Mouse (Mus musculus): ENCODE results near the gene Ift27.

Ift27 gene

DNA sequence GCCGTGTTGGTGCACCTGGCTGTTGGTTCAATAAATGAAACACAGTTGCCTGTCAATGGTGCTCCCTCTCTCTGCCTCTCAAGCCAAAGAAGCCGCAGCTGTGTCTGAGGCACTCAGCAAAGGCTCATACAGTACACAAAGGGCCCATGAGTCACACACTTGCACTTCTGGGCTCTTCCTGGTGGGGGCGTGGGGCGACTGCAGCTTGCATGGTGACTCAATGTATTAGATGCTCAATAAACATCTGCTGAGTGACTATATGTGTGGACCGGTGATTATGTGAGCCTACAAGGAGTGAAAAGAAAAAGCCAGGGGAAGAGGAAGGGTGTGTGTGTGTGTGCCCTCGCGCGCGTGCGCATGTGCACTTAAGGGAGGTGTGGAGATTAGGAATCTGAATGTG, 2.3 kb downstream of the Ift27 start:
- no peak for DNase-seq

DNA sequence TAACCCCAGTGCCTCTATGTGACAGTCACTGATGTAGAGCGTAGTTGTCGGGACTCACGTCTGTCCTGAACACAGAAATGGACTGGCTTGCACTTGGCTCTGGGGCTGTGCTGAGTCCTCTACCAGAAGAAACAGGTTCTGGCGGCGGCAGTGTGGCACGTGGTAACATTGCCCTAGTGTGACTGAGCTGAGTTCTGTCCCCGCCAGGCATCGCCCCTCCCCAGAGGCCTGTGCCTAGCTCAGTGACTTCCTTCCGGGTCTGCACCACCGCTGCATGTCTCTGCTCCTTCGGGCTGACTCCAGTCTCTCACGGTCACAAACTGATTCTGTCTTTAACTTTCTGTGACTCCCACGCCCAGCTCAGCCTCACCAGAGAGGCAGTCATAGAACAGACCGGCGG, 3.2 kb downstream of the Ift27 start:
- no peak for DNase-seq

DNA sequence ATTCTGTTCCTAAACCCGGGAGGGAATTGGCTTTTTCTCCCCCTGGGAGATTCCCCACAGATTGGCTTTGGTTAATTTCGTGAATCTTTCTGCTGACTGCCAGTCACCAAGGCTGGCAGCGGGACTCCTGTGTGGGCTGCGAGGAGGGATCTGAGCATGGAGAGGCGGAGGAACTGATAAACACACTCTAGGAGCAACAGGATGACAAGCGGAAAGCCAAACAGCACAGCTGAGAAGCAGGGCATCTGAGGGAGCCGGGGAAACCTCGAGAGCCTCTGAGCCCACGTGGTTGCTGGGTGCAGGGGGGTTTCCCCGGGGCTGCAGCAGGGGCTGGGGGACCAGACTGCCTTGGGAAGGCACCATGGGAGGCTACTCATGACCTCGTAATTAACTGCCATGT, 4.3 kb downstream of the Ift27 start:
- no peak for DNase-seq

DNA sequence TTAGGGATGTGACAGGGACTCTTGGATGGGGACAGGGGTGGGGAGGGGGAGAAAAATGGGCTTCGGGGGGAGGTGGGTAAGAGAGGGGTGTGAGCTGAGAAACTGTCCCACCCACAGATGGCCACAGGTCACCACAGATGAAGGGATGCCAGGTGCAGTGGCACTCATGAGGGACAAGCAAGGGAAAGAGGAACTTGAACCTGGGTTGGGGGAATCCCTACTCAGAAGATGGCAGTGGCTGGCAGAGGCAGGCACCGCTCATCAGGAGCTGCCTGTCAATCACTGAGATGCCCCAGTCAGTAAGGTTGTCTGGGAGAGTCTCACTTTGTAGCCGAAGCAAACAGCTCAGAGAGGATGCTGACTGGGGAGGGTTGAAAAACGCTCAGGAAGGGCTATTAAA, 8.6 kb downstream of the Ift27 start:
- peak; percentile 92 for DNase-seq

DNA sequence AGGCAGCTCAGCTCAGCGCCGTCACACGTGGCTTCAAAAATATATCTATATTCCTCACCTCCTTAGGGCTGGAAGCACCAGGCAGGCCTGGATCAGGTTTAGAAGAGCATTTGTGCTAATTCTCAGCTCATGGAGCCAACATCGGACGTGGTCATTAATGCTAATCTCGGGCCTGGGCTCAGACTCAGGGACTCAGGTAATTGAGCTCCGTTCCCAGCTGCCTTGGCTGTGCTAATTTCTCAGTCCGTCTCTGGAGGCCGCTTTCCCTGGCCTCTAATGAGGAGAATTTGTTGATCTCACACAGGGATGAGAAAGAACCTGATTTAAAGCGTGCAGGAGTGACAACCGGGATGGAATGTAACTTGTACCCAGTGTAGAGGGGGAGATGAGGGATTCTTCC, 9.4 kb downstream of the Ift27 start:
- no peak for DNase-seq

DNA sequence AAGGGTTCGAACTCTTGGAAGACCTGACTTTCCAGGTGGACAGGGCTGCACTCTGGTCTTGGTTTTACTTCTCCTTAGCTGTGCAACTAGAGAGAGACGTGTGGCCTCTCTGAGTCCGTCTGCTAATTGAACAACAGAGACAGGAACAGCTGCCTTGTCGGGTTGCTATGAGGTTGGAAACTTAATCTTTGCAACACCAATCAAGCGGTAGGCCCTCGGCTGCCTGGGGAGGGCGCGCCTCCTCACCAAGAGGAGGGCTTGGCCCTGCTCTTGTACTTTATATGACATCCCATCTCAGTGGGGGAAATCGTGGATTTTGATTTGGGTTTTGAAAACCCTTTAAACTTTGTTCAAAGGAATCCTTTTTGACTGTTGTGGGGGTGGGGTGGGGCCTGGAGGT, 12.0 kb downstream of the Ift27 start:
- no peak for DNase-seq

DNA sequence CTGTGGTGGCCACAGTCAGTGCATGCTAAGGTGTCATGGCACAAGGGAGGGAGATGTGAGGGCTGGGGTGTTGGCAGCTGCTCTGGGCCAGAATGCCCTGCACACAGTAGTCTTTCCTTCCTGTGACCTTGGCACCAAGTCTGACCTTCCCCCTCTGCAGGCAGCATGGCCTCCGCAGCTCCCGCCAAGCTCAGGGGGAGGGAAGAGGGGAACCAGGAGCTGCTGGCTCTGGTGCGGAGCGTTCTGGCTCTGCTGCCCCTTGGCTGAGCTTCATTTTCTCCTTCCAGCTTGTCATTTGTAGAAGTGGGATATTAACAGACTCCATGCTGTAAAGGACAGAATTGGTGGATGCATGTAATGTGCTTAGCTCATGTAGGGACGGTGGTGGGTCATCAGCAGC, 15.6 kb downstream of the Ift27 start:
- DNase-seq = no peak

DNA sequence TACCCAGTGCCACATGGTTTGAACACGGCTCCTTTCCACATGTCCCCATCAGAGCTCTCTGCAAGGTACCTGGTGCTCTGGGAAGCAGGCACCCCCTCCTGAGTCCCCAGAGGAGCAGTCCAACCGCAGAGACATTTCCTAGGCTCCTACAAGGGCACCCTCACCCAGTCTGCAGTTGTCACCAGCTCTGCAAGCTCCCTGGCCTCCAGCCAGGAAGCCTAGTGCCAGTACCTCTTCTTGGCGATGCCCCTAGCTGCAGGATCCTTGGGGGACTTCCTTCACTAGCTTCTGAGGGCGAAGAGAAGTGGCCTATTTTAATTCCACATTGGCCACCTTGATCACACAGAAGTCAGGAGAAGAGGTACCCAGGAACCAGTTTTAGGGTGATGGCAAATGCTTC, 16.1 kb downstream of the Ift27 start:
- no peak for DNase-seq

DNA sequence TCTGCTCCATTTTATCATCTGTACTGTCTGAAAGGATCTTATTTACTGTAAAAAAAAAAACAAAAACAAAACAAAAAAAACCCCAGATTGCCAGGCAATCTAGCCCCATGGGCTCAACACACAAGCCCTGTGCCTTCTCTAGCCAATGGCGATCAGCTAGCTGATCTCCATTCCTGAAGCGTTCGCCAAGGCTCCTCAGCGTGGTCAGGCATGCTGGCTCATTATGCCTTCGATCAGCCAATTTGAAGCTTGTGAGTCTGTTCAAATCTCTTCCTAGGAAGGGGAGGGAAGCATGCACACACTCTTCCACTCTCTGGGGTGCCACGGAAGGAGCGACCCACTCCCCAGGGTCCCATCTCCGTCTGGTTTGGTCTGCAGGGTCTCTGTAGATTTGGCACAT, 16.6 kb downstream of the Ift27 start:
- no peak for DNase-seq

DNA sequence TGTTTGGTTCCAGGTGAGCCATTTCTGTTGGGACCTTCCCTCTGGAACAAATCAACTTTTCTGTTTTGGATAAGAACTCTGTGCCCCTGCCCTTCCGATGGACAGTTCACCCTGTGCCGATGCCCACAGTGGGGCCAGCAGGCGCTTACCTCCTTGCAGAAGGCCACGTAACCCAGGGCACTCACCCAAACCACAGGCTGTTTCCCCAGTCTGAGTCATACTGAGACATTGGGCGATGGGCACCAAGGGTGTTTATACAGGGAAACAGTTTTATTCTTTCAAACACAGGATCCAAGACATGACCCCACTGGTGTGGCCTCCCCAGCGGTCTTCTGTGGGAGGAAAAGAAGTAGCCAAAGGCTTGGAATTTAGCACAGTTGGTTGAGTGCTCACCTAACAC, 18.5 kb downstream of the Ift27 start:
- no peak for DNase-seq

DNA sequence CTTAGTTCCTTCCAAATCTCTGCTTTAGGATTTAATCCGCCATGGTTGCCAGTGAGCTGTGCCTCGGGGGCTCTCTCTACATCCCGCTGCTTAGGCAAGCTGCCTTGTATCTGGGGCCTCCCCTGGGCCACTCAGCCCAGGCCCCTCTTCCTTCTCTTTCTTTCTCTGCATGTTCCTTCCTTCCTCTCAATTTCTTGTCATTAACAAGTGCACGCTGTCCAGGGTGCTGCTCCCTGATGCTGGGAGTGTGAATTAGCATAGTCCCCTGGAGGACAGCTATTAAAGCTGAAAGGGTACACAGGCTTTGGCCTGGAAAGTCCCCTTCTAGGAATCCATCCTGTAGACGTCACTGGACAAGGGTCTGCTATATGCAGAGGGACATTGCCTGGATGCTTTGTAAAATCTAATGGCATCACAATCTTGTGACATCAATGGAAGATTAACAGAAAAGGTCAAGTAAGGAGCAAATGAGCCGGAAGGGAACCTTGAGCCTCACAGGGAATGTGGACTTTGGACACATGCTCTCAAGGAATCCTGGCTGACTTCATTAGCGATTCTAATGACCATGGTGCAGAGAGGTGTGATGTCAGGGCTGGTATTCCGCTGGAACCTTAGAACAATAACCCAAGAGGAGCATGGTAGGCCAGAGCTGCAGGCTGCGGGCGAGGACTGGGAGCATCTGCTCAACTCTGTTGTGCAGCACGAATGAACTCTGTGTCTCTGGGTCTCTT, 20.7 kb downstream of the Ift27 start:
- no peak for DNase-seq

DNA sequence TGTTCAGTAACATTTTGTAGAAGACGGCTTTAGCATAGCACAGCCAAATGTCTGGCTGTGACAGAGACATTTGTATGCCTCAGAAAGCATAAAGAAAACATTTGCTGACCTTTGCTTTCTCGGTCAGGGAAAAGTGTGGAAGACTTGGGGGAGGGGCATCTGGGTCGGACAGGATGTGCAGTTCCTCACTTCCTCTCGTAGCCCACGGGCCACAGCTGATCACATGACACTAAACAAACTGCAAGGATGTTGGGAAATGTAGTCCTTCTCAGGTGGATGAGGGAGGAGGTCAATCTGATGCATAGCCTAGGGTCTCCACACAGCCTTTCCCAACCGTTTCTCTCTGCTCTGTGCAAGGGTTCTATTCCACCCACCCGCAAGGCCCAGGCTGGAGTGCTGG, 25.3 kb downstream of the Ift27 start:
- no peak for DNase-seq

DNA sequence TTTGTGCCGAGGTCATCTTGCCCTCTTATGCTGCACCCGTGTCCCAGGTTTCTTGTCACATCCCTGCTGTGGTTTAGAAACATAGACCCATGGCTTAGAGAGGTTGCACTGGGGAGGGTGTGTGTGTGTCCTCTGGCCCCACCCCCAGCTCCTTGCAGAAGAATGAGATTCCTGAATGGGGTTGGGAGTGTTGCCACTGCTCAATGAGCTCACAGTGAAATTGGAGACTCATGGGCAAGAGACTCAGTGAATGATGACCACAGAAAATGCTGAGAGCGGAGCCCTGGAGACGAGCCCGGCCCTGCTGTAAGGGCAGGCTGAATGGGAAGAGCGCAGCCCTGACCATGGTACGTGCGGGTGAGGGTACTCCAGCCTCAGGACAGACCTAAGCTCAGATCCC, 33.7 kb downstream of the Ift27 start:
- DNase-seq = no peak

DNA sequence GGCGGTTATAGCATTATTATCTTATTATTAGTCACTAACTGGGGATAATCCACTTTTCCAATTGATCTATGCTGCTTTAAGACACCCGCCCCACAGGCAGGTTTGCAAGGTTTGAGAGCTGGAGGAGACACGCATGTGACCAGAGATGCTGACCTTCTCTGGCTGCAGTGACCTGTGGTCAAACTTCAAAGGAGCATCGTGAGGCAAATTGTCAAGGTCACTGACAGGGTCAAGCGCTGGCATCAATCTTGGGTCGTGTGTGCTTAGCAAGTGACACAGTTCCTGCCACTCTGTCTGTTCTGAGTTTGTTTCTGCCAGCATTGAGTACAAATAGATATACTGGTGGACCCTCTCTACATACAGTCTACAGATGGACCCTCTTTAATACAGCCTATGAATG, 39.3 kb downstream of the Ift27 start:
- DNase-seq = no peak

DNA sequence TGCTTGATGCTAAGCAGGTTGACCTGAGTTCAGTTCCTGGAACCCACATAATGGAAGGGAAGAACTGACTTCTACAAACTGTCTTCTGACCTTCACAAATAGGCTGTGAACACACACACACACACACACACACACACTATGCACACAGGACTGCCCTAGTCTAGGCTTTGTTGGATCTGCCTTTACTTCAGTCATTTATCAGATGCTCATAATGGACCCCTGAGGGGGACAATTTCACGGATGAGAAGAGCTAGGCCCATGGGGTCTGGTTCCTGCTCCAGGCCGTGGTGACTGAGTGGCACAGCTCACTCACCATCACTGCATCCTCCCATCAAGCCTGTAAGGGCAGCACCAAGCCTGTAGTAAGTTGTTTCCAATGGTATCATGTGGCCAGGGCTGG, 40.5 kb downstream of the Ift27 start:
- DNase-seq = no peak

DNA sequence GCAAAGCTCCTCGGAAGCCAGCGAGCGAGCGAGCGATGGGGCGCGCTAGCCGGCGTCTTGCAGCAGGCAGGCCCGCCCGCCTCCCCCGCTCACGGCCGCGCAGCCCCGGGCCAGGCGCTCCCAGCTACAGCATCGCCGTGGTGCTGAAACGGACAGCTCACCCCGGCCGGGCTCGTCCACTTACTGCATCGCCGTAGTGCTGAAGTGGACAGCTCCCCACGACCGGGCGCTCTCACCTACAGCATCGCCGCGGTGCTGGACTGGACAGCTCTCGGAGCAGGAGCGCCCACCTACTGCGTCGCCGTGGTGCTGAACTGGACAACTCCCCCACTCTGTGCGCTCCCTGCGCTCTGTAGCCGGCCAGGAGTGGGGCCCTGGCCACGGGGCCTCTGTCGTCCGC, 54.2 kb downstream of the Ift27 start, which contains the start of gene Cacng2:
Gene Cacng2 (minus strand): TSS at position 325 of the 400 bp plus-strand sequence.
- DNase-seq = peak; percentile 99

DNA sequence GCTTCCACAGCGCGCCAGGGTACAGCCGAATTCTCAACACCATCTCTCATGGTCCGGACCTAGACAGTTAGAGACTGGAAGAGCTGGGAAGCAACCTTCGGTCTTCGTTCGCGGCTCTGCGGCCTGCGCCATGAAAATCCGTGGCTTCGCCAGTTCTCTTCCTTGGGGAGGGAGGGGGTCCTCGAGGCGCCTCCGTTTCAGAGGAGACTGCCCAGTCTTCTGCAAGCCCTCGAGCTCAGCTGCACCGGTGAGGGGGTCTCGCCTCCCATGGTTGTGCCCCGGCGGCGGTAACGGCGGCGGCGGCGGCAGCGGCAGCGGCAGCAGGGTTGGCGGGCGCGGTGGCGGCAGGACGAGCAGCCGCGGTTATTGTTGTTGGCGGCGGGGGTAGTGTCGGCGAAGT, 54.7 kb downstream of the Ift27 start:
- no peak for DNase-seq

DNA sequence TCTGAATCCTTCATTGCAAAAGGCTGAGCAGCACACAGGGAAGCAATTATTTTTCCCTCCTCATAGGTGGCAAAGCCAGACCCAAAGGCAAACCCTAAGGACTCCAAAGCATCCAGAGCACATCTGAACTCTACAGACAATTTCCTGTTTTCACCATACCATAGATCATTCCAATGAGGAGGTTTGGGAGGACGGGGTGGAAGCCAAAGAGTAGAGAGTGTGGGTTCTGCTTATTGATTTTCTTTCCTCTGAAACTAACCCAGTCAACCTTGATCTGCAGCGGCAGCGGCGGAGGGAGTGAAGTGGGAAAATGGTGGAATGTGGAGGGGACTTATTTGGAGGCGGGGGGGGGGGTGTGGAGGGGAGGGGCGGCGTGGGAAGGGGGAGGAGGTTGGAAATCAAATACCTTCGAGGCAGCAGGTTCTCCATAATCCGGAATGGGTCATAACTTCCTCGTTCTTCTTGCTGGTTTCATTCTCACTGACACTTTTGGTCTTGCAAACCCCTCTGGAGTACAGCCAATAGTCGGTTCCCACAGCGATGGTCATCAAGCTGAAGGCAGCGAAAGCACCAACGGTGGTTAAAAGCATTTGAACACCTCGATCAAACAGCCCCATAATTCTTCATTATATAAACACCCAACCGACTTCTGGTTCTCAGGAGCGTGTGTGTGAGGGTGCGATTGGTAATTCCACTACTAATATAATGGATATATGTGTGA, 55.5 kb downstream of the Ift27 start:
- no peak for DNase-seq

DNA sequence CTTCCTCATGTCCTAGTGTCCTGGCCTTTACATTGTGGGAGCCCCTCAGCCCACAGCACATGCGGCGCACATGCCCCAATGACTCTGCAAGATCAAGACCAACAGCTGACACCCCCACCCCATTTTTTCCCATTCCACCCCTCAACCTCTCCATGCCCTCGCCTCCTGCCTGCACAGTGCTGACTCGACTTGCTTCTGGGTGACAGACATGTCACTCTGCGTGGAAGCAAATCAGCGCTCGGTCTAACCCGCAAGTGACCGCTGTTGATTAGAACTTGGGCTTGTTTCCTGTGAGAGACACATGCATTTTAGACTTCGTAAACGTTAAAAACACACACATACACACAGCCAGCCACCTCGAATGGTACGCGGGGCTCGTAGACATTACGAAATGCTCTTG, 56.2 kb downstream of the Ift27 start:
- no peak for DNase-seq

DNA sequence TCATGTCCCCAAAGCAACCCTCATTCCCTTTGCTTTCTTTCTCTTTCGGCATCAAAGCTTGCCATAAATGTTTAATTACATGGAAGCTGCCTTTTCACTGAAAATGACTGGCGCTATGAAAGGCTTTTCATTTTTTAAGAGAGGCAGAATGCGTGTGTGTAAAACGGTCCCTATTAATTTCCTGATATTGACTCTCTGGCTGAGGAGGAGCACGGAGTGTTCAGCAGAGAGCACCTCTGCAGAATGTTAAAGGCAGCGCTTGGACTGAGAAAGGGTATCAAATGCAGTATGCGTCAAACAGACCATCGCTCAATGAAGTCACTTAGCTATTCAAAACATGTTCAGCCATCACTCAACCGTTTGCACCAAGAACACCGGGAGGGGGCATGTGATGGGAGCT, 57.0 kb downstream of the Ift27 start:
- DNase-seq = no peak

DNA sequence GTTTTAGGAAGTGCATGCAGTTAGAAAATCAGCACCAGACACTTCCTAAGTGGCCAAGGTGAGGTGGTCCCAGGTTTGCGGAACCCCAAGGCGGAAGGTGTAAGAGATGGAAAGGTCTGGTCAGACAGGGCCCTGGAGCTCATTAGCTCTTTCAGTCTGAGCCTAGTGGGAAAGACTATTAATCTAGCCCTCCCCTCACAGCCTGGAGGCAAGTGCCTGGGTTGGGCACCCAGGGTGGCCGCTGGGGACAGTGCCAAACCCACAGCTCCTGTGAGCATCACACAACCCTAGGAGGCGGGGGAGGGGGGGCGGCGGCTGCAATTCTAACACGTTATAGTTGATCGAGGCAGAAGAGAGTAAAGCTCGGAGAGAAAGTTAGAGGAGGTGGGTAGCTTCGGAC, 57.7 kb downstream of the Ift27 start:
- no peak for DNase-seq
